16 mouse cellular contexts compared by ENCODE assay signal in genomic region chr15:83383633-83384032, GRCm38 (mm10). TPM values are rescaled to one million over a fixed set of nuclear protein-coding genes. Genes with fewer than 3 reads are reported as not detected.
DNase-seq lines count a peak whose midpoint lies in the region; ATAC-seq and TF ChIP-seq lines count a peak whose summit lies in the region.
"Had no signal": no experiment of that assay in that cellular context is flagged by ENCODE, and none has a peak within 500 bp of the region (broad histone marks: within the 10 kb centered on the region; RNA-seq: fewer than 3 reads in every experiment).

No protein-coding gene starts in this region.

- H3K27ac ChIP-seq in heart, embryonic 14.5 days (replicated peaks in 1 of 2; ENCODE audit: control insufficient read depth in 1 of 2, insufficient read depth in 1 of 2, low read depth in 2 of 2, low read length in 2 of 2) = peak overlapping the region; percentile 8 to 59; a peak in 2 of 4 replicates
- no peak overlapping the region for H3K27ac ChIP-seq in lung, embryonic 14.5 days (ENCODE audit: low read depth)
- no peak overlapping the region for H3K27ac ChIP-seq in bone marrow, adult 2 months (ENCODE audit: control insufficient read depth, insufficient read depth, low read depth, low read length, poor library complexity)
- H3K27ac ChIP-seq in heart, embryonic 15.5 days = peak overlapping the region; percentile 61
- H3K27ac ChIP-seq: embryonic facial prominence, embryonic 10.5 days; forebrain, embryonic 10.5 days; limb, embryonic 13.5 days; midbrain, embryonic 10.5 days; neural tube, embryonic 12.5 days had no signal

- ATAC-seq in heart, embryonic 14.5 days (ENCODE audit: insufficient number of reproducible peaks, insufficient read depth, low FRiP score, low read depth) = no peak; the same call in 1 of the 2 replicates
- ATAC-seq in lung, embryonic 14.5 days (ENCODE audit: insufficient read depth) = no peak
- peak; percentile 37; the same call in 1 of the 2 replicates for ATAC-seq in heart, embryonic 15.5 days (replicated peaks; ENCODE audit: insufficient number of reproducible peaks, insufficient read depth, low FRiP score, low read depth)

- H3K9me3 ChIP-seq in heart, embryonic 14.5 days (ENCODE audit: control insufficient read depth, low read length) = 0 out of 2 replicates have a peak, but pooled peaks cover 3% of the 10 kb centered on the region
- H3K9me3 ChIP-seq in lung, embryonic 14.5 days (ENCODE audit: low read depth, low read length) = no peaks in the 10 kb centered on the region
- H3K9me3 ChIP-seq in heart, embryonic 15.5 days (replicated peaks) = no peaks in the 10 kb centered on the region
- H3K9me3 ChIP-seq: embryonic facial prominence, embryonic 10.5 days; forebrain, embryonic 10.5 days; midbrain, embryonic 10.5 days; neural tube, embryonic 12.5 days had no signal

- intact Hi-C loops in left cerebral cortex, postnatal 10 days (cut with DNase I) = no loop called here

- DNase-seq in heart, adult 8-10 months (ENCODE audit: low spot score) = no peak
- DNase-seq in lung, embryonic 14.5 days = no peak
- DNase-seq in lung, postnatal 10 days = no peak
- DNase-seq in left cerebral cortex, postnatal 10 days (ENCODE audit: extremely low spot score in 1 of 2, low spot score in 2 of 2) = no peak
- no peak for DNase-seq in urinary bladder, adult 2 months (ENCODE audit: low spot score)
- DNase-seq: adrenal gland, postnatal 36 days; cerebellum, adult 9-10 months; thymus, adult 2 months had no signal

- no peaks in the 10 kb centered on the region for H3K27me3 ChIP-seq in heart, embryonic 14.5 days (ENCODE audit: control insufficient read depth, insufficient read depth, low read length)
- no peaks in the 10 kb centered on the region for H3K27me3 ChIP-seq in lung, embryonic 14.5 days (ENCODE audit: insufficient read depth, low read length)
- H3K27me3 ChIP-seq in heart, embryonic 15.5 days = no peaks in the 10 kb centered on the region
- H3K27me3 ChIP-seq: limb, embryonic 13.5 days; neural tube, embryonic 12.5 days had no signal

- TF ChIP-seq POLR2A in bone marrow, adult 2 months (IDR thresholded peaks at IDR 0.05; ENCODE audit: borderline replicate concordance, control insufficient read depth, low read depth, low read length) = no peak

- H3K36me3 ChIP-seq in heart, embryonic 14.5 days (ENCODE audit: control insufficient read depth, insufficient read depth, low read length) = peaks cover 95% of the 10 kb centered on the region
- peaks cover 71% of the 10 kb centered on the region for H3K36me3 ChIP-seq in lung, embryonic 14.5 days (ENCODE audit: insufficient read depth)
- H3K36me3 ChIP-seq in heart, embryonic 15.5 days = peaks cover 64% of the 10 kb centered on the region

- H3K4me3 ChIP-seq in heart, embryonic 14.5 days (ENCODE audit: control insufficient read depth in 1 of 2, insufficient read depth in 1 of 2, low read depth in 1 of 2, low read length in 2 of 2) = no peak overlapping the region
- H3K4me3 ChIP-seq in lung, embryonic 14.5 days (ENCODE audit: low read depth, low read length) = no peak overlapping the region
- no peak overlapping the region for H3K4me3 ChIP-seq in bone marrow, adult 2 months (replicated peaks; ENCODE audit: control insufficient read depth, low read depth, low read length)
- H3K4me3 ChIP-seq in heart, embryonic 15.5 days = no peak overlapping the region
- H3K4me3 ChIP-seq: embryonic facial prominence, embryonic 10.5 days; forebrain, embryonic 10.5 days; limb, embryonic 13.5 days; midbrain, embryonic 10.5 days; neural tube, embryonic 12.5 days had no signal

- H3K4me2 ChIP-seq in heart, embryonic 14.5 days (ENCODE audit: low read length) = no peak overlapping the region
- no peak overlapping the region for H3K4me2 ChIP-seq in lung, embryonic 14.5 days
- no peak overlapping the region for H3K4me2 ChIP-seq in heart, embryonic 15.5 days
- H3K4me2 ChIP-seq: limb, embryonic 13.5 days; neural tube, embryonic 12.5 days had no signal

- no peak overlapping the region for H3K9ac ChIP-seq in heart, embryonic 14.5 days (ENCODE audit: low read length)
- H3K9ac ChIP-seq in lung, embryonic 14.5 days = no peak overlapping the region
- no peak overlapping the region for H3K9ac ChIP-seq in heart, embryonic 15.5 days
- H3K9ac ChIP-seq: limb, embryonic 13.5 days; neural tube, embryonic 12.5 days had no signal

- 44% methylated on average over 2 of the region's 2 CpGs for WGBS in heart, embryonic 14.5 days
- 89% methylated on average over 2 of the region's 2 CpGs for WGBS in lung, embryonic 14.5 days
- WGBS in bone marrow, adult 2 months = 86% methylated on average over 2 of the region's 2 CpGs
- 64% methylated on average over 2 of the region's 2 CpGs for WGBS in heart, embryonic 15.5 days

- H3K4me1 ChIP-seq in heart, embryonic 14.5 days (ENCODE audit: control insufficient read depth in 2 of 2, insufficient read depth in 2 of 2, low read length in 2 of 2) = peaks cover 0 to 6% of the 10 kb centered on the region in 2 experiments; a peak in 1 of 4 replicates
- H3K4me1 ChIP-seq in lung, embryonic 14.5 days (ENCODE audit: insufficient read depth) = no peaks in the 10 kb centered on the region
- H3K4me1 ChIP-seq in bone marrow, adult 2 months (ENCODE audit: control insufficient read depth, insufficient read depth, low read length) = no peaks in the 10 kb centered on the region
- H3K4me1 ChIP-seq in heart, embryonic 15.5 days (replicated peaks) = peaks cover 8% of the 10 kb centered on the region
- H3K4me1 ChIP-seq: embryonic facial prominence, embryonic 10.5 days; forebrain, embryonic 10.5 days; limb, embryonic 13.5 days; midbrain, embryonic 10.5 days; neural tube, embryonic 12.5 days had no signal

- TF ChIP-seq CTCF in lung, embryonic 14.5 days (IDR thresholded peaks at IDR 0.05; ENCODE audit: low read depth) = peak; percentile 38
- TF ChIP-seq CTCF in bone marrow, adult 2 months (IDR thresholded peaks at IDR 0.05; ENCODE audit: control insufficient read depth, insufficient read depth, low read length) = peak; percentile 41; the same call in 1 of the 2 replicates

RNA-seq across cellular contexts. Expression of gene Arfgap3, which starts 33.6 kb away (rescaled TPM):
- 28.5 and 33.3 TPM in 2 replicates for polyA plus RNA-seq in heart, embryonic 14.5 days (2014; fragmentation: Nextera tagmentation; extraction: Ambion mirVana)
- total RNA-seq in heart, adult 8-10 months (2022) = 10 to 100 TPM; 10.2 to 11.8 (median 11.1) TPM
- 37.7 and 41.3 TPM in 2 replicates for polyA plus RNA-seq in lung, embryonic 14.5 days (2014; fragmentation: Nextera tagmentation; extraction: Ambion mirVana)
- polyA plus RNA-seq in bone marrow, adult 2 months (2011; ENCODE audit: insufficient read depth, insufficient read length, low replicate concordance, missing spikeins) = 7.5 and 12.1 TPM in 2 replicates
- polyA plus RNA-seq in heart, embryonic 15.5 days (2015; fragmentation: Nextera tagmentation; extraction: Ambion mirVana) = 37.7 and 40.1 TPM in 2 replicates
- 10 to 100 TPM; 20.1 to 23.4 TPM for total RNA-seq in left cerebral cortex, postnatal 10 days (2021)
- polyA plus RNA-seq in urinary bladder, adult 2 months (2012; rRNA removed) = 68.2 and 69.5 TPM in 2 replicates

Comparison
In these comparisons a context has a peak if more than half of its experiments do, and no peak if none do; other contexts are left out.
1. H3K27ac ChIP-seq: peak in heart, embryonic 14.5 days (2 of 2) and heart, embryonic 15.5 days (single experiment); none in lung, embryonic 14.5 days (single experiment) and bone marrow, adult 2 months (single experiment).